Mouse (Mus musculus): ENCODE results near the gene Ska3. TPM values are rescaled to one million over a fixed set of nuclear protein-coding genes. Genes with fewer than 3 reads are reported as not detected.
A peak's percentile ranks its signal among the peaks of the same experiment; 100 is the strongest.
"Not testable (repeated sequence)": the region's sequence is repeated elsewhere in the genome, so short reads cannot be mapped to it uniquely, and the experiment has no call there.

Ska3 gene
- polyA plus RNA-seq (2014; fragmentation: Nextera tagmentation; extraction: Ambion mirVana), result 4.9 and 5.9 TPM in 2 replicates

GRCm38 (mm10) chr14:57825788-57826751 is at the start of gene Ska3, which contains the start of gene Mrpl57:
Gene Ska3 (minus strand): TSS chr14:57826185.
Gene Mrpl57 (plus strand): TSS chr14:57826234.
- Histone ChIP-seq H3K9me3 (ENCODE audit: control insufficient read depth, low read length) (no peaks in the 10 kb centered on the region), H3K36me3 (replicated peaks; ENCODE audit: control insufficient read depth, insufficient read depth) (0 out of 2 replicates have a peak, but pooled peaks cover 8% of the 10 kb centered on the region), H3K4me2 (replicated peaks) (peak within 1 kb of the TSS; percentile 71), H3K9ac (peak within 1 kb of the TSS; percentile 89), H3K4me1 (replicated peaks; ENCODE audit: control insufficient read depth, insufficient read depth, low read length) (peaks cover 16% of the 10 kb centered on the region), H3K4me3 (replicated peaks; ENCODE audit: low read length) (peak within 1 kb of the TSS; percentile 76), H3K27ac (peak within 1 kb of the TSS; percentile 91), H3K27me3 (ENCODE audit: control insufficient read depth, insufficient read depth, low read length) (no peaks in the 10 kb centered on the region)
- peak; percentile 94 for DNase-seq (ENCODE audit: low spot score)
- peak; percentile 96 for ATAC-seq (ENCODE audit: low FRiP score)
- under 1% methylated on average over 91 of the region's 96 CpGs for WGBS

- DNase-seq (ENCODE audit: low spot score) (no peak), ATAC-seq (ENCODE audit: low FRiP score) (no peak)
- 98% methylated on average over 3 of the region's 3 CpGs for WGBS
- Histone ChIP-seq H3K4me1 (replicated peaks; ENCODE audit: control insufficient read depth, insufficient read depth, low read length) (no peaks in the 10 kb centered on the region), H3K9me3 (ENCODE audit: control insufficient read depth, low read length) (no peaks in the 10 kb centered on the region), H3K4me2 (replicated peaks) (no peak overlapping the region), H3K4me3 (replicated peaks; ENCODE audit: low read length) (no peak overlapping the region), H3K9ac (no peak overlapping the region), H3K27me3 (ENCODE audit: control insufficient read depth, insufficient read depth, low read length) (no peaks in the 10 kb centered on the region), H3K27ac (no peak overlapping the region), H3K36me3 (replicated peaks; ENCODE audit: control insufficient read depth, insufficient read depth) (peaks cover 59% of the 10 kb centered on the region)
Observed at GRCm38 (mm10) chr14:57866676-57867276, 40.8 kb upstream of the Ska3 start.

- no peak overlapping the region for H3K27ac ChIP-seq
- WGBS, result 89% methylated on average over 3 of the region's 3 CpGs
- H3K4me3 ChIP-seq (replicated peaks; ENCODE audit: low read length), result no peak overlapping the region
- H3K4me1 ChIP-seq (replicated peaks; ENCODE audit: control insufficient read depth, insufficient read depth, low read length), result no peaks in the 10 kb centered on the region
- no peak overlapping the region for H3K4me2 ChIP-seq (replicated peaks)
- no peaks in the 10 kb centered on the region for H3K27me3 ChIP-seq (ENCODE audit: control insufficient read depth, insufficient read depth, low read length)
- peaks cover 54% of the 10 kb centered on the region for H3K36me3 ChIP-seq (replicated peaks; ENCODE audit: control insufficient read depth, insufficient read depth)
- H3K9me3 ChIP-seq (ENCODE audit: control insufficient read depth, low read length), result no peaks in the 10 kb centered on the region
- ATAC-seq (ENCODE audit: low FRiP score) (no peak), DNase-seq (ENCODE audit: low spot score) (no peak)
- H3K9ac ChIP-seq, result no peak overlapping the region
Observed at GRCm38 (mm10) chr14:57865256-57865655, 39.3 kb upstream of the Ska3 start.

- Histone ChIP-seq H3K4me3 (replicated peaks; ENCODE audit: low read length) (no peak overlapping the region), H3K27ac (no peak overlapping the region), H3K9me3 (ENCODE audit: control insufficient read depth, low read length) (no peaks in the 10 kb centered on the region), H3K4me2 (replicated peaks) (no peak overlapping the region), H3K36me3 (replicated peaks; ENCODE audit: control insufficient read depth, insufficient read depth) (peaks cover 50% of the 10 kb centered on the region), H3K27me3 (ENCODE audit: control insufficient read depth, insufficient read depth, low read length) (no peaks in the 10 kb centered on the region), H3K4me1 (replicated peaks; ENCODE audit: control insufficient read depth, insufficient read depth, low read length) (no peaks in the 10 kb centered on the region), H3K9ac (no peak overlapping the region)
- DNase-seq (ENCODE audit: low spot score), result no peak
- 86% methylated on average over 2 of the region's 2 CpGs for WGBS
- no peak for ATAC-seq (ENCODE audit: low FRiP score)
Observed at GRCm38 (mm10) chr14:57863129-57863528, 37.1 kb upstream of the Ska3 start.

GRCm38 (mm10) chr14:57861987-57862412 is 36.0 kb upstream of the Ska3 start:
- Histone ChIP-seq H3K9ac (no peak overlapping the region), H3K9me3 (ENCODE audit: control insufficient read depth, low read length) (no peaks in the 10 kb centered on the region), H3K27ac (no peak overlapping the region), H3K36me3 (replicated peaks; ENCODE audit: control insufficient read depth, insufficient read depth) (peaks cover 57% of the 10 kb centered on the region), H3K4me1 (replicated peaks; ENCODE audit: control insufficient read depth, insufficient read depth, low read length) (no peaks in the 10 kb centered on the region), H3K27me3 (ENCODE audit: control insufficient read depth, insufficient read depth, low read length) (no peaks in the 10 kb centered on the region), H3K4me3 (replicated peaks; ENCODE audit: low read length) (no peak overlapping the region), H3K4me2 (replicated peaks) (no peak overlapping the region)
- ATAC-seq (ENCODE audit: low FRiP score) (no peak), DNase-seq (ENCODE audit: low spot score) (no peak)
- WGBS, result 96% methylated on average over 4 of the region's 4 CpGs

GRCm38 (mm10) chr14:57859520-57859919 is 33.5 kb upstream of the Ska3 start:
- Histone ChIP-seq H3K27me3 (ENCODE audit: control insufficient read depth, insufficient read depth, low read length) (no peaks in the 10 kb centered on the region), H3K27ac (no peak overlapping the region), H3K4me2 (replicated peaks) (no peak overlapping the region), H3K36me3 (replicated peaks; ENCODE audit: control insufficient read depth, insufficient read depth) (peaks cover 62% of the 10 kb centered on the region), H3K4me1 (replicated peaks; ENCODE audit: control insufficient read depth, insufficient read depth, low read length) (no peaks in the 10 kb centered on the region), H3K9ac (no peak overlapping the region), H3K4me3 (replicated peaks; ENCODE audit: low read length) (no peak overlapping the region), H3K9me3 (ENCODE audit: control insufficient read depth, low read length) (no peaks in the 10 kb centered on the region)
- DNase-seq (ENCODE audit: low spot score) (no peak), ATAC-seq (ENCODE audit: low FRiP score) (no peak)

- H3K4me3 ChIP-seq (replicated peaks; ENCODE audit: low read length), result no peak overlapping the region
- no peak overlapping the region for H3K4me2 ChIP-seq (replicated peaks)
- no peaks in the 10 kb centered on the region for H3K4me1 ChIP-seq (replicated peaks; ENCODE audit: control insufficient read depth, insufficient read depth, low read length)
- H3K36me3 ChIP-seq (replicated peaks; ENCODE audit: control insufficient read depth, insufficient read depth), result peaks cover 60% of the 10 kb centered on the region
- H3K27me3 ChIP-seq (ENCODE audit: control insufficient read depth, insufficient read depth, low read length), result no peaks in the 10 kb centered on the region
- H3K27ac ChIP-seq, result no peak overlapping the region
- no peak overlapping the region for H3K9ac ChIP-seq
- H3K9me3 ChIP-seq (ENCODE audit: control insufficient read depth, low read length), result no peaks in the 10 kb centered on the region
- DNase-seq (ENCODE audit: low spot score), result no peak
- 90% methylated on average over 2 of the region's 2 CpGs for WGBS
- ATAC-seq (ENCODE audit: low FRiP score), result no peak
Observed at GRCm38 (mm10) chr14:57858601-57859000, 32.6 kb upstream of the Ska3 start.

- H3K9me3 ChIP-seq (ENCODE audit: control insufficient read depth, low read length); H3K4me1 ChIP-seq (replicated peaks; ENCODE audit: control insufficient read depth, insufficient read depth, low read length); H3K27ac ChIP-seq; H3K9ac ChIP-seq; H3K4me3 ChIP-seq (replicated peaks; ENCODE audit: low read length); DNase-seq (ENCODE audit: low spot score); H3K4me2 ChIP-seq (replicated peaks); H3K27me3 ChIP-seq (ENCODE audit: control insufficient read depth, insufficient read depth, low read length); ATAC-seq (ENCODE audit: low FRiP score): not testable (repeated sequence)
- peaks cover 68% of the 10 kb centered on the region for H3K36me3 ChIP-seq (replicated peaks; ENCODE audit: control insufficient read depth, insufficient read depth)
Observed at GRCm38 (mm10) chr14:57856037-57856436, 30.1 kb upstream of the Ska3 start.

- no peak overlapping the region for H3K27ac ChIP-seq
- ATAC-seq (ENCODE audit: low FRiP score), result no peak
- WGBS, result 84% methylated on average over 2 of the region's 2 CpGs
- no peaks in the 10 kb centered on the region for H3K9me3 ChIP-seq (ENCODE audit: control insufficient read depth, low read length)
- DNase-seq (ENCODE audit: low spot score), result no peak
- H3K36me3 ChIP-seq (replicated peaks; ENCODE audit: control insufficient read depth, insufficient read depth), result peaks cover 69% of the 10 kb centered on the region
- H3K4me3 ChIP-seq (replicated peaks; ENCODE audit: low read length), result no peak overlapping the region
- no peaks in the 10 kb centered on the region for H3K27me3 ChIP-seq (ENCODE audit: control insufficient read depth, insufficient read depth, low read length)
- H3K4me2 ChIP-seq (replicated peaks), result no peak overlapping the region
- H3K9ac ChIP-seq, result no peak overlapping the region
- no peaks in the 10 kb centered on the region for H3K4me1 ChIP-seq (replicated peaks; ENCODE audit: control insufficient read depth, insufficient read depth, low read length)
Observed at GRCm38 (mm10) chr14:57852961-57853360, 27.0 kb upstream of the Ska3 start.
